Mouse (Mus musculus) kidney, postnatal 4 days (tissue): ENCODE data around the gene Abcg5.

Experiments used
- DNase-seq, 2 experiments: peaks; one replicate each; pipeline ENCODE4 v3.0.0; 2021; ENCODE audit warnings: mixed read lengths in 2 of 2

Abcg5 gene

GRCm38 (mm10) chr17:84684284-84684683, 1.5 kb upstream of the Abcg5 start:
- peak in 1 of 2 experiments; percentile 32 for DNase-seq

- DNase-seq = no peak
Observed at GRCm38 (mm10) chr17:84681670-84682069, 1.1 kb downstream of the Abcg5 start.

GRCm38 (mm10) chr17:84677595-84677994, 5.2 kb downstream of the Abcg5 start:
- DNase-seq = no peak

- peak; percentile 65 to 76 for DNase-seq
Observed at GRCm38 (mm10) chr17:84675951-84676366, 6.9 kb downstream of the Abcg5 start, which contains the start of gene Abcg8. TSS of gene Abcg8 (plus strand) at chr17:84676302.

- no peak for DNase-seq
Observed at GRCm38 (mm10) chr17:84675204-84675603, 7.6 kb downstream of the Abcg5 start.

- no peak for DNase-seq
Observed at GRCm38 (mm10) chr17:84674048-84674447, 8.8 kb downstream of the Abcg5 start.

- no peak for DNase-seq
Observed at GRCm38 (mm10) chr17:84672376-84673369, 10.1 kb downstream of the Abcg5 start.

- no peak for DNase-seq
Observed at GRCm38 (mm10) chr17:84667848-84668247, 15.0 kb downstream of the Abcg5 start.

GRCm38 (mm10) chr17:84665691-84666090, 17.1 kb downstream of the Abcg5 start:
- DNase-seq = peak in 1 of 2 experiments; percentile 51

GRCm38 (mm10) chr17:84665053-84665452, 17.8 kb downstream of the Abcg5 start:
- DNase-seq = no peak

GRCm38 (mm10) chr17:84658951-84659350, 23.9 kb downstream of the Abcg5 start:
- no peak for DNase-seq

GRCm38 (mm10) chr17:84658195-84658594, 24.6 kb downstream of the Abcg5 start:
- no peak for DNase-seq

GRCm38 (mm10) chr17:84657782-84658181, 25.0 kb downstream of the Abcg5 start:
- peak in 1 of 2 experiments; percentile 44 for DNase-seq

GRCm38 (mm10) chr17:84657422-84657732, 25.4 kb downstream of the Abcg5 start:
- no peak for DNase-seq

GRCm38 (mm10) chr17:84656653-84657421, 26.0 kb downstream of the Abcg5 start:
- DNase-seq = no peak

GRCm38 (mm10) chr17:84656205-84656604, 26.6 kb downstream of the Abcg5 start:
- DNase-seq = no peak

- no peak for DNase-seq
Observed at GRCm38 (mm10) chr17:84653544-84653943, 29.3 kb downstream of the Abcg5 start.

GRCm38 (mm10) chr17:84650302-84651017, 32.4 kb downstream of the Abcg5 start:
- DNase-seq = no peak

GRCm38 (mm10) chr17:84647630-84648029, 35.2 kb downstream of the Abcg5 start:
- no peak for DNase-seq

GRCm38 (mm10) chr17:84646477-84646876, 36.3 kb downstream of the Abcg5 start:
- DNase-seq = no peak

- no peak for DNase-seq
Observed at GRCm38 (mm10) chr17:84645894-84646293, 36.9 kb downstream of the Abcg5 start.

- DNase-seq = no peak
Observed at GRCm38 (mm10) chr17:84645119-84645518, 37.7 kb downstream of the Abcg5 start.
